Mouse (Mus musculus) right cerebral cortex, adult 2 months (tissue): ENCODE data around the gene Slco2a1.

Experiments
- DNase-seq, 2 experiments: peaks; one replicate each; pipeline ENCODE4 v3.0.0; 2021 to 2022; ENCODE audit warnings: low spot score in 2 of 2

The Slco2a1 gene

DNA sequence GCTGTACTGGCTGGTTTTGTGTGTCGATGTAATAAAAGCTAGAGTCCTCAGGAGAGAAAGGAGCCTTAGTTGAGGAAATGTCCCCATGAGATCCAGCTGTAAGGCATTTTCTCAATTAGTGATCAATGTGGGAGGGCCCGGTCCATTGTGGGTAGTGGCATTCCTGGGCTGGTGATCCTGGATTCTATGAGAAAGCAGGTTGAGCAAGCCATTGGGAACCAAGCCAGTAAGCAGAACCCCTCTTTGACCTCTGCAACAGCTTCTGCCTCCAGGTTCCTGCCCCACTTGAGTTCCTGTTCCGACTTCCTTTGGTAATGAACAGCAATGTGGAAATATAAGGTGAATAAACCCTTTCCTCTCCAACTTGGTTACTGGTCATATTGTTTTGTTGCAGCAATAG lies 6.1 kb upstream of the Slco2a1 start:
- no peak for DNase-seq

DNA sequence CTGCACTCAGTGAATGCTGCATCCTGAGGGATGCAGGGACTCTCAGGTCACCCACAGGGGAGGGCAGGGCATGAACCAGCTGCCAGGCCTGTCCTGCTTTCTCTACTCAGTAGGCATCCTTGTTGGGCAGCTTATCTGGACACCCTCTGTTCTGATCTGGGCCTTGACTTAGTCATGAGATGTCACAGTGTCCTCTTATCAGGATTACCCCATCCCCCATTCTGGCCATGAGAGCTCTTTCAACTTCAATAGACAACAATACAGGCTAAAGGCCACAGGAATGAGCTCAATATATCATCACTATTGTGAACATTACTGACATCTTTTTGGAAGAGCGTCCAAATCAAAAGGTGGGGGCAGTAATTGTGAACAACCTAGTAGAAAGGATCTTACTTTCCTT lies 3.4 kb upstream of the Slco2a1 start:
- no peak for DNase-seq

- DNase-seq = no peak
These were observed 2.6 kb upstream of the Slco2a1 start for GRCm38 (mm10) chr9:102985939-102986338.

DNA sequence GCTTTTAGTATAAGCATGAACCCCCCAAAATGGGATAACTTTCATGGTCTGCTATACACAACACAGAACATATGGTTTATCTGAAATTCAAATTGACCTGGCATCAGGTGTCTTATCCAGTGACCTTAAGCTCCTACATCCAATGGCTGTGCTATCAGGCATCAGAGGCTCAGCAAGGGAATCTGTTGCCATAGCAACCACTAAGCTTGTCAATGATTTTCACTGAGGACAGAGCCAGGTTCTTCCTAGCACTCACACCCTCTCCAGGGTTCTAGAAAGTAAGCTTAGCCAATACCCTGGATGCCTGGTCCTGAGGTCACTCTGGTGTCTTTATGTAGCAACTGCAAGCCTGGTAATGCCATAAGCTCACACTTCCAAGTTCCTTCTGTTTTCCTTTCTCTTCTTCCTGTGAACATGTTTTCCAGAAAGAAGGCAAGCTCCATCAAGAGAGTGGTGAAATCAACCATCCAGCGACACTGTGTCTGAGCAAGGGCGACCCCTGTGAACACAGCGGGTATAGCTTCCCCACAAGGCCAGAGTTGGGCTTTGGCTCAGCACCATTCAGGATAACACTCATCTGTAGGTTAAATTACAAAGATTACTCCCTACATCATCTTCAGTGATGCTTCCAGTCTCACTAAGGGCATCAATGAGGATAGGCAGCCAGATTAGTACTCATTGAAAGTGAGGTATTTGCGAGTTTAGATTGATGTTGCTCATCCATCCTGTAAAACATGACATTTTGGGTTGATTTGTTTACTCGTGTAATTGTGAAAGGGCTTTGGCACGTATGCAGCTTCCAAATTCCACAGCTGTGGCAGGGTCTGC lies 2.0 kb downstream of the Slco2a1 start:
- no peak for DNase-seq

DNA sequence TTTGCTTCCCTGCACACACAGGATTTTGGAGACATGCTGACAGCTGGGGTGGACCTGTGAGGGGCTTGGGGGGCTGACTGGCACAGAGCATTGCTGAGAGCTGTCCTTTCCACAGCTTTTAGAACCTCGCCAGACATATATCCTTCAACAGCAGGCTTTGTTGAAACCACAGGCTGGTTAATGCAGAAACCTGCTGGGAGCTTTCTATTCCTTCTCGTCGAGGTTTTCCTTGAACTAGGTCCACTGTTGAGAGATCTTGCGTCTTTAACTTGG lies 2.6 kb downstream of the Slco2a1 start:
- DNase-seq = no peak

- no peak for DNase-seq
These were observed 4.4 kb downstream of the Slco2a1 start for GRCm38 (mm10) chr9:102992877-102993276.

DNA sequence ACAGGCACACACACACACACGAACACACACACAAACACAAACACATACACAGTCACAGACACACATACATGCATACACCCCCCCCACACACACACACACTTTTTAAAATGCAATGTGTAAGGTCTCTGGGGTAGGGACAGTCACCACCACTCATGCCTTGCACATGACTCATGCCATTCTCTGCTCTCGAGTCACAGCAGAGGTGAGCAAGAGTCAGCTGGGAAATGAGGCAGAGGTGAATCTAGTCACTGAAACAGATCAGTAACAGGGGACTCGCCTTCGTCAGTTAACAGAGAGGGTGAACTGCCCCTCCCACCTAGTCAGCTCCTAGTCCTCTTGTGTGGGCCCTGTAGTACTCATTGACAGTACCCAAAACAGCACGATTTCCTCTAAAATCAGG lies 5.3 kb downstream of the Slco2a1 start:
- DNase-seq = no peak

GRCm38 (mm10) chr9:102995800-102996635 lies 7.5 kb downstream of the Slco2a1 start:
- no peak for DNase-seq

GRCm38 (mm10) chr9:103000384-103000783 lies 11.9 kb downstream of the Slco2a1 start:
- DNase-seq = no peak

GRCm38 (mm10) chr9:103004343-103004742 lies 15.8 kb downstream of the Slco2a1 start:
- DNase-seq = no peak

GRCm38 (mm10) chr9:103007699-103008078 lies 19.2 kb downstream of the Slco2a1 start:
- no peak for DNase-seq

DNA sequence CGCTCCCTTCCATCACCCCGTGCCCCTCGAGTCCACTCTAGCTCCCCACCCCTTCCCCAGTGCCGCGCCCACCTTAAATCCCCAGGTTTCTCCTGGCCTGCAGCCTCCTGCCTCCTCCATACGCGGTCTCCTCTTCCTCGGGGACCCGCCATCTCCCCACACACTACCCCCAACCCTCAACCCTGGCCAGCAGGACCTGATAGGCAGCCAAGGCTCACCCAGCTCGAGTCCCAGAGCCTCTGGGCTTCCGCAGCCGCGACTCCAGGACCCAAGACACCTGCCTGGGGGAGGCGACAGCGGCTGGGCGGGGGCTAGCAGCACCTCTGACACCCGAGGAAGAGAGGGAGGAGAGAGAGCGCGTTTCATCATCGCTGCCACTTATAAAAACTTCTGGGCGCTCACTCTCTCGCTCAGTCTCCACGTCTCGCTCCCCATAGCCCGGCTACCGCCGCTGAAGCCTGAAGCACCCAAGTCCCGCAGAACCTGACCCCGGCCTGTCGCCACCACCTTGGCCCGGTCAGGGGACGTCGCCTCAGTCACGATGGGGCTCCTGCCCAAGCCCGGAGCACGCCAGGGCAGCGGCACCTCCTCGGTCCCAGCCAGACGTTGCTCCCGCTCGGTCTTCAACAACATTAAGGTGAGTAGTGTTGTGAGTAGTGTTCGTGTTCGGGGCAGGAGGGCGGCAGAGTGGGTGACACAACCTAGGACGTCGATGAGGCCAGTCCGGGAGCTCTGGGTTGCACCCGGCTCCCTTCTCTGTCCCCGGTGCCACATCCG lies 19.8 kb downstream of the Slco2a1 start:
- no peak for DNase-seq

DNA sequence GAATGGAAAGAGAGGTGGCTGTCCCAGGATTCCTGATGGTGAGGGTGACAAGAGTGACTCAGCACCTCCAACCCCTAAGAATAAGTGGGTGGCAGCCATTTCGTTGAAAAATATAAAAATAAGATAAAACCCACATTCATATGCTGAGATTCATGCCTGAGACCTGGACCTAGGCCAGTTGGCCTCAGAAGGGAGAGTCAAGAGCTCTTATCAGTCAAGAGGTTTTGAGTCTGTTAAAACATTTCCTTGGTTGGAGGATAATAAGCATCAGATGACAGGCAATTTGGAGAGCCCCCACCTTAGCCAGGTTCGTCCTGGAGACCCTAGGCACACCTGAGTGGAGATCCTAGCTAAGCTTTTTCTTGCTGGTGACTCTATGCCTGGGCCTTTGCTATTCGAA lies 21.6 kb downstream of the Slco2a1 start:
- DNase-seq = no peak

- peak; percentile 50 to 59 for DNase-seq
These were observed 24.9 kb downstream of the Slco2a1 start for GRCm38 (mm10) chr9:103013366-103013765.

- no peak for DNase-seq
These were observed 26.2 kb downstream of the Slco2a1 start for GRCm38 (mm10) chr9:103014686-103015085.

GRCm38 (mm10) chr9:103024116-103024515 lies 35.6 kb downstream of the Slco2a1 start:
- no peak for DNase-seq

GRCm38 (mm10) chr9:103027150-103027889 lies 38.8 kb downstream of the Slco2a1 start:
- DNase-seq = no peak

GRCm38 (mm10) chr9:103029012-103029411 lies 40.5 kb downstream of the Slco2a1 start:
- DNase-seq = no peak

DNA sequence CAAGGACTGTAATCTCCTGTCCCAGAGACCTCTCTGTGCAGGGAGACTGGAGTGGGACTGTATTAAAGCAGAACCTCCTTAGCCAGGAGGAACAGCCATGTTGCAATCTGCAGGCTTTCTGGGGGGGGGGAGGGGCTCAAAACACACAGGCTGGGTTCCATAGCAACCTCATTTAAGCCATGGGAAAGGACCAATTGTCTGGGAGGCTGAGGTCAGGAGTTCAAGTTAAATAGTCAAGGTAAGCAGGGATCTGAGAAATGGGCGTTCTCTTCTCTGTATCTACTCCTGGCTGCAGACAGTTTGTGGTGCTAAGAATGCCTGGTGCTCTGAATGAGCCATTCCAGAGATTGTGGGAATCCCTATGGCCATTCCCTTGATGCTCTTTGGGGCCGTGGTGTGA lies 41.5 kb downstream of the Slco2a1 start:
- DNase-seq = no peak

DNA sequence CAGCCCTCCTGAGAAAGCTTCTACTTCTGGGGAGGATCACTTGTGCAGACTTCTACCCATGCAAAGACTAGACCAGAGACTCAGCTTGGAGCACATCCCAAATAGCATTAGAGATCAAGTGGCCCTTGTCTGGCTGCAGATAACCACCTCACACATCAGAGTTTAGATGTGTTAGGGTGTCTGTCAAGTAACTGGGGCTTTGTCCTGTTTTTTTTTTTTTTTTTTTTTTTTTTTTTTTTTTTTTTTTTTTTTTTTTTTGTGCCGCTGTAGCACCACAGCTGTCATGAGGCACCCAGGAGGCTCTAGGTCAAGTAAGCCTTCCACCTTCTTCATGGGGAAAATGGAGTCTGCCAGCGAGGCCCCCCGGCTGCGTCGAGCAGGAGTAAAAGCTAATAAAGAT lies 42.7 kb downstream of the Slco2a1 start:
- DNase-seq = no peak

DNA sequence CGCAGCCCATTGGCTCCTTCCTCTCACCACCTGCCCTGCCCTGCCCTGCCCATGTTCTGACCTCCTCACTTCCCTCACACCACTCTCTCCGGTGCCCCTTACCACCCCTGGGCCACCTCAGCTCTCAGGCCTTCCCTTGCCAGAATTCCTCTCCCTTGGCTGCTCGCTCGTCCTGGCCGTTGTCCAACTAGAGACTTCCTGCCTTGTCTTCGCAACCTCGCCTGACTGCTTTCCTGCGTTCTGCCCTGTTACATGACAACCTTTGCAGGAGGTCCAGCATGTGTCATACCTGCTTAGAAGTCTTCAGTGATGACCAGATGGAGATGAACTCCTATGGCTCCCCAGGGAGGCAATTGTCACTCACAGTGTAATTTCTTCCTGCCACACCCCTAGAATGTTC lies 43.7 kb downstream of the Slco2a1 start:
- DNase-seq = no peak

DNA sequence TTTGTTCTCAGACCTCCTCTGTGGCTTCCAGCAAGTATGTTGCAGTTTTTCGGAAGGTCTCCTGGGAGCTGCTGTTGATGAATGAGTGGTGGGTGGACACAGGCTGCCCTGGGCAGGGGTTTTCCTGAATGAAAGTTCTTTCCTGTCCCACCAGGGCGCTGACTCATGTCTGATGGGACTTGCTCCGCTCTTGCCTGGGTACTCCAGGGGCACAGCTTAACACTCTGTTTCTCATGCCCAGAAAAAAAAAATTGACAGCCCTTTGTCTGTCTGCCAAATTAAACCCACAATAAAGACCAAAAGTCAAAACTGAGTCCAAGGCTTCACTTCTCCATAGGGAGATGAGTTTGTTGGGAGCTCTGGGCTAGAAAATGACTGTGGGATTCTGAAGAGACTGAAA lies 44.9 kb downstream of the Slco2a1 start:
- no peak for DNase-seq
